Mouse (Mus musculus) kidney, adult 2 months (tissue): ENCODE results near the gene Gm10188.

Experiments
- CTCF ChIP-seq: fragments of 200-500 bp; conservative IDR thresholded peaks from 2 replicates; pipeline ENCODE4 v1.5.1; 2011; ENCODE audit warnings: low read depth, mild to moderate bottlenecking, control low read depth, low read length, moderate library complexity, mixed read lengths; ENCODE audit not compliant: insufficient read depth, insufficient read length
- POLR2A ChIP-seq: fragments of 200-500 bp; IDR thresholded peaks from one replicate; pipeline ENCODE4 v1.6.1; 2011; ENCODE audit warnings: low read depth, low read length, control low read depth

GRCm38 (mm10) chr1:132271237-132271636 is 41.7 kb upstream of the Gm10188 start:
- TF ChIP-seq CTCF (no peak), POLR2A (no peak)
